Mouse (Mus musculus): ENCODE data around the gene 2010111I01Rik. TPM values are rescaled to one million over a fixed set of nuclear protein-coding genes. Genes with fewer than 3 reads are reported as not detected.

Gene 2010111I01Rik
- total and polyA plus RNA-seq, 2 experiments from 2014 or later, result 107 to 149 TPM

DNA sequence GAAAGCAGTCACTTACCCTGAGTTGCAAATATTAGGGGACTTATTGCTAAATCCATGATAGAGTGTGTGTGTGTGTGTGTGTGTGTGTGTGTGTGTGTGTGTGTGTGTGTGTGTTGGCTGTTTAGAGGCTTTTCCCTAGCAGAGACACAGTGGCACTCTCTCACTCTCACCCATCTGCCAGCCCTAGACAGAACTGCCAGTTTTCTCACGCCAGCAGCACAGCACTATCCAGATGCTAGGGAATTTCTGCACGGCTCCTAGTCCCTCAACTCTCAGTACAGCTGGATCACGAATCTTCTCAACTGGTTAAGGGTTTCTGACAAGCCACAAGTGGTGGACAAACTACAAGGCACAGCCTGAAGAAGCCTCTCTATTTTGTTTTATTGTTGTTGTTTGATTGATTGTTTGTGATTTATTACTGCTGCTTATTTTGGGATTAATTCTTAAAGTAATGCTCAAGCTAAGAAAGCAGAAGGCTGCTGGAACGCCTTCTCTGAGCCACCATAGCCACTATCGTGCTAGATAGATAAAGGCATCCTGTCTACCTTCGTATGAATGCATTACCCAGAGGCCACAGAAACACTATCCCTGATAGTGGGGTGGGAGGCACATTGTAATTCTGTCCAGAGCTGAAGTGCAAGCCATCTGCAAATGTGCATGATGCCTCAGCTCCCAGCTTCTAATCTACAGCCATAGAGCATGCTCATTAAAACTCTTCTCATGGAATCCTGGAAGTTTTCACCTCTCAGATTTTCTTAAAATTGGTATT lies 209.7 kb downstream of the 2010111I01Rik start:
- Histone ChIP-seq H3K27ac (ENCODE audit: low read depth) (no peak overlapping the region), H3K9me3 (replicated peaks; ENCODE audit: control insufficient read depth, low read length) (no peaks in the 10 kb centered on the region), H3K9ac (replicated peaks; ENCODE audit: low read depth, low read length) (no peak overlapping the region), H3K36me3 (replicated peaks; ENCODE audit: control insufficient read depth, insufficient read depth, low read length) (no peaks in the 10 kb centered on the region), H3K4me3 (ENCODE audit: low read depth, low read length) (no peak overlapping the region), H3K4me2 (ENCODE audit: low read depth, low read length) (no peak overlapping the region), H3K27me3 (ENCODE audit: control insufficient read depth, insufficient read depth, low read length) (no peaks in the 10 kb centered on the region), H3K4me1 (ENCODE audit: control insufficient read depth, insufficient read depth) (0 out of 2 replicates have a peak, but pooled peaks cover 2% of the 10 kb centered on the region)
- ATAC-seq (ENCODE audit: insufficient read depth, low read depth) (no peak), DNase-seq (ENCODE audit: low spot score) (no peak)
- 41% methylated on average over 6 of the region's 6 CpGs for WGBS
- TF ChIP-seq EP300 (IDR thresholded peaks at IDR 0.05; ENCODE audit: low read depth) (no peak), CTCF (IDR thresholded peaks at IDR 0.05; ENCODE audit: low read depth) (no peak)

- DNase-seq (ENCODE audit: low spot score) (no peak), ATAC-seq (ENCODE audit: insufficient read depth, low read depth) (no peak)
- Histone ChIP-seq H3K27ac (ENCODE audit: low read depth) (no peak overlapping the region), H3K27me3 (ENCODE audit: control insufficient read depth, insufficient read depth, low read length) (no peaks in the 10 kb centered on the region), H3K4me1 (ENCODE audit: control insufficient read depth, insufficient read depth) (0 out of 2 replicates have a peak, but pooled peaks cover 2% of the 10 kb centered on the region), H3K36me3 (replicated peaks; ENCODE audit: control insufficient read depth, insufficient read depth, low read length) (no peaks in the 10 kb centered on the region), H3K4me2 (ENCODE audit: low read depth, low read length) (no peak overlapping the region), H3K9me3 (replicated peaks; ENCODE audit: control insufficient read depth, low read length) (no peaks in the 10 kb centered on the region), H3K9ac (replicated peaks; ENCODE audit: low read depth, low read length) (no peak overlapping the region), H3K4me3 (ENCODE audit: low read depth, low read length) (no peak overlapping the region)
- WGBS, result 70% methylated on average over 4 of the region's 4 CpGs
- TF ChIP-seq CTCF (IDR thresholded peaks at IDR 0.05; ENCODE audit: low read depth) (no peak), EP300 (IDR thresholded peaks at IDR 0.05; ENCODE audit: low read depth) (no peak)
Measured at GRCm38 (mm10) chr13:63176131-63176530, 211.4 kb downstream of the 2010111I01Rik start.

- Histone ChIP-seq H3K4me3 (ENCODE audit: low read depth, low read length) (no peak overlapping the region), H3K36me3 (replicated peaks; ENCODE audit: control insufficient read depth, insufficient read depth, low read length) (no peaks in the 10 kb centered on the region), H3K9me3 (replicated peaks; ENCODE audit: control insufficient read depth, low read length) (no peaks in the 10 kb centered on the region), H3K27ac (ENCODE audit: low read depth) (no peak overlapping the region), H3K4me2 (ENCODE audit: low read depth, low read length) (no peak overlapping the region), H3K9ac (replicated peaks; ENCODE audit: low read depth, low read length) (no peak overlapping the region), H3K4me1 (ENCODE audit: control insufficient read depth, insufficient read depth) (0 out of 2 replicates have a peak, but pooled peaks cover 2% of the 10 kb centered on the region), H3K27me3 (ENCODE audit: control insufficient read depth, insufficient read depth, low read length) (no peaks in the 10 kb centered on the region)
- no peak for ATAC-seq (ENCODE audit: insufficient read depth, low read depth)
- no peak for DNase-seq (ENCODE audit: low spot score)
- TF ChIP-seq EP300 (IDR thresholded peaks at IDR 0.05; ENCODE audit: low read depth), result no peak
- WGBS, result 88% methylated on average over 4 of the region's 4 CpGs
Measured at GRCm38 (mm10) chr13:63177232-63177631, 212.5 kb downstream of the 2010111I01Rik start.

DNA sequence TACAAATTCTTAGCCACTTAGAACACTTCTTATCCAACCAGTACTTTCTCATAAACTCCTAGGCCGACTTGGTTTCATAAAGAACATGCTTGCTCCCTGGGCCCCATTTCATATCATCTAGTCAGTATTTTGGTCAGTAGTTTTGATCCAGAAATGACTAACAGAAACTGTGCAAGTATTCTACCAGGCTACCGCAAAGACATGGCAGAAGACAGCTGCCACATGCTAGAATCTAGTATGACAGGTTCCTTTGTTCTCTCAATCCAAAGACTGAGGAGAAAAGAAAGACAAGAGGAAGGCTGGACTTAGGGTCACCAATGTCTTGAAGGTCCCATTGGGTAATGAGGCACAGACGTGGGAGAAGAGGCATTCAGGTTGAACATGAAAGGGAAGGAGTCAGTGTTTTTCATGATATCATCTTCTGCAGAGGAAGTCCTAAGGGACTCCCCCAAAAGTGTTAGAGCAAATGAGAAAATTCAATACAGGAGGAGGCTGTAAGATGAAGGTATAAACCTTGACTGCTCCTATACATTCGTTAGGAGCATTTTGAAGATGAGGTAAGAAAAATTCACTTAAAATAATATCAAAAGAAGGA lies 216.0 kb downstream of the 2010111I01Rik start:
- H3K27ac ChIP-seq (ENCODE audit: low read depth), result no peak overlapping the region
- TF ChIP-seq EP300 (IDR thresholded peaks at IDR 0.05; ENCODE audit: low read depth) (no peak), CTCF (IDR thresholded peaks at IDR 0.05; ENCODE audit: low read depth) (no peak)
- 0 out of 2 replicates have a peak, but pooled peaks cover 2% of the 10 kb centered on the region for H3K4me1 ChIP-seq (ENCODE audit: control insufficient read depth, insufficient read depth)
- ATAC-seq (ENCODE audit: insufficient read depth, low read depth), result no peak
- H3K27me3 ChIP-seq (ENCODE audit: control insufficient read depth, insufficient read depth, low read length), result no peaks in the 10 kb centered on the region
- no peak overlapping the region for H3K4me2 ChIP-seq (ENCODE audit: low read depth, low read length)
- no peak overlapping the region for H3K4me3 ChIP-seq (ENCODE audit: low read depth, low read length)
- WGBS, result 82% methylated on average over 4 of the region's 4 CpGs
- no peak overlapping the region for H3K9ac ChIP-seq (replicated peaks; ENCODE audit: low read depth, low read length)
- no peaks in the 10 kb centered on the region for H3K9me3 ChIP-seq (replicated peaks; ENCODE audit: control insufficient read depth, low read length)
- H3K36me3 ChIP-seq (replicated peaks; ENCODE audit: control insufficient read depth, insufficient read depth, low read length), result no peaks in the 10 kb centered on the region
- DNase-seq (ENCODE audit: low spot score), result no peak

DNA sequence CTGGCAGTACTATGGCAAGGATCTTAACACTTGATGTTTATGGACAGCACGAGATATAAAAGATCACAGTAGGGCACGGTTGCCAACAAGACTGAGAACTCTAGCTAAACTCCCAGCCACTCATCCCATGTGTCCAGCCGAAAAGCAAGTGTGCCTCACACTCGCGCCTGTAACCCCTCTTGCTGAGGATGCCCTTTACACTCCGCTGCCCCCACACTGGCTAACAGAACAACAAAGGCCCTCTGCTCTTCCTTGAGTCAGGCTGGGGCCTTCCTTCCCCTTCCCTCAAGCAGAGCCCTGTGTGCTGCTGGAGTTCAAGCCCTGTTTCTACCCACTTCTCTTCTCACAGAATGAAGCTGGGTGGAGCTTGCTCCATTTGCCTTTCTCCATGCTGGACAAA lies 220.3 kb downstream of the 2010111I01Rik start:
- H3K36me3 ChIP-seq (replicated peaks; ENCODE audit: control insufficient read depth, insufficient read depth, low read length), result no peaks in the 10 kb centered on the region
- H3K27ac ChIP-seq (ENCODE audit: low read depth), result no peak overlapping the region
- no peak for TF ChIP-seq EP300 (IDR thresholded peaks at IDR 0.05; ENCODE audit: low read depth)
- TF ChIP-seq CTCF (IDR thresholded peaks at IDR 0.05; ENCODE audit: low read depth), result no peak
- no peak overlapping the region for H3K4me3 ChIP-seq (ENCODE audit: low read depth, low read length)
- no peaks in the 10 kb centered on the region for H3K9me3 ChIP-seq (replicated peaks; ENCODE audit: control insufficient read depth, low read length)
- no peak for ATAC-seq (ENCODE audit: insufficient read depth, low read depth)
- no peak for DNase-seq (ENCODE audit: low spot score)
- peaks cover 24% of the 10 kb centered on the region for H3K4me1 ChIP-seq (ENCODE audit: control insufficient read depth, insufficient read depth)
- H3K27me3 ChIP-seq (ENCODE audit: control insufficient read depth, insufficient read depth, low read length), result no peaks in the 10 kb centered on the region
- H3K4me2 ChIP-seq (ENCODE audit: low read depth, low read length), result no peak overlapping the region
- no peak overlapping the region for H3K9ac ChIP-seq (replicated peaks; ENCODE audit: low read depth, low read length)
- 81% methylated on average over 6 of the region's 6 CpGs for WGBS

All from heart, postnatal 0 days (tissue).